ENCODE assay signal across 10 mouse cellular contexts in the genomic region with DNA sequence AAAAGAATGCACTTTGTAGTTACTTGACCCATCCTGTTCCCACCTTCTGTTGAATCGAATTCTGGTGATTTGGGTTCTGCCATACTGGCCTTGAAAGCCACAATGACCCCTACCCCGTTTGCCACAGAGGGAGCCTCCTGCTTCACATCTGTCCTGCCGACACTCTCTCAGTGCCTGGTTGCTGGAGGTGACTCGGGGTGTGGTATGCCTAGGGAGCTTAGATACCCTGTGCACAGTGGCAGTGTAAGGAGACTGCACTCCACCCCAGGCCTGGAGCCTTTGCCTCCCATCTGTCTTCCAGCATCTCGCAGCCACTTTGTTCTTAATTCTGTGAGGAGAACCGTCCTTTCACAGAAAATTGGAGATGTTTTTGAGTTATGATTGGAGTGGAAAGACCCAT. TPM values are rescaled to one million over a fixed set of nuclear protein-coding genes. Genes with fewer than 3 reads are reported as not detected.
DNase-seq lines count a peak whose midpoint lies in the region; ATAC-seq lines count a peak whose summit lies in the region.
"Had no signal": no experiment of that assay in that cellular context is flagged by ENCODE, and none has a peak within 500 bp of the region (broad histone marks: within the 10 kb centered on the region; RNA-seq: fewer than 3 reads in every experiment).

No protein-coding gene starts in this region.

- peaks cover 52% of the 10 kb centered on the region for H3K4me1 ChIP-seq in kidney, embryonic 15.5 days
- H3K4me1 ChIP-seq in embryonic facial prominence, embryonic 13.5 days, result peaks cover 63% of the 10 kb centered on the region
- peaks cover 45% of the 10 kb centered on the region for H3K4me1 ChIP-seq in hindbrain, embryonic 12.5 days
- H3K4me1 ChIP-seq in midbrain, embryonic 15.5 days, result peaks cover 37% of the 10 kb centered on the region

- peak overlapping the region; percentile 51; the same call in 1 of the 2 replicates for H3K27ac ChIP-seq in kidney, embryonic 15.5 days
- H3K27ac ChIP-seq in embryonic facial prominence, embryonic 13.5 days, result 0 out of 2 replicates have a peak overlapping the region, but pooled peaks have one; percentile 29
- H3K27ac ChIP-seq in hindbrain, embryonic 12.5 days, result peak overlapping the region; percentile 78
- peak overlapping the region; percentile 50 for H3K27ac ChIP-seq in midbrain, embryonic 15.5 days
- H3K27ac ChIP-seq: kidney, postnatal 0 days; liver, embryonic 15.5 days had no signal

- no peak for ATAC-seq in kidney, embryonic 15.5 days (replicated peaks; ENCODE audit: low FRiP score)
- ATAC-seq in embryonic facial prominence, embryonic 13.5 days (ENCODE audit: insufficient number of reproducible peaks, insufficient read depth, low FRiP score, low TSS enrichment, low read depth), result no peak
- ATAC-seq in hindbrain, embryonic 12.5 days (ENCODE audit: low FRiP score), result no peak
- no peak for ATAC-seq in midbrain, embryonic 15.5 days (replicated peaks)

- no peak overlapping the region for H3K9ac ChIP-seq in kidney, embryonic 15.5 days
- no peak overlapping the region for H3K9ac ChIP-seq in embryonic facial prominence, embryonic 13.5 days
- no peak overlapping the region; the same call in 1 of the 2 replicates for H3K9ac ChIP-seq in hindbrain, embryonic 12.5 days
- H3K9ac ChIP-seq in midbrain, embryonic 15.5 days, result no peak overlapping the region
- H3K9ac ChIP-seq: liver, embryonic 15.5 days had no signal

- no peak overlapping the region for H3K4me3 ChIP-seq in kidney, embryonic 15.5 days (replicated peaks)
- no peak overlapping the region for H3K4me3 ChIP-seq in embryonic facial prominence, embryonic 13.5 days
- H3K4me3 ChIP-seq in hindbrain, embryonic 12.5 days, result no peak overlapping the region
- H3K4me3 ChIP-seq in midbrain, embryonic 15.5 days, result no peak overlapping the region
- H3K4me3 ChIP-seq: liver, embryonic 15.5 days had no signal

- H3K36me3 ChIP-seq in kidney, embryonic 15.5 days, result no peaks in the 10 kb centered on the region
- H3K36me3 ChIP-seq in embryonic facial prominence, embryonic 13.5 days, result no peaks in the 10 kb centered on the region
- H3K36me3 ChIP-seq in hindbrain, embryonic 12.5 days, result no peaks in the 10 kb centered on the region
- H3K36me3 ChIP-seq in midbrain, embryonic 15.5 days (replicated peaks), result no peaks in the 10 kb centered on the region
- H3K36me3 ChIP-seq: liver, embryonic 15.5 days had no signal

- H3K27me3 ChIP-seq in kidney, embryonic 15.5 days, result no peaks in the 10 kb centered on the region
- H3K27me3 ChIP-seq in embryonic facial prominence, embryonic 13.5 days, result no peaks in the 10 kb centered on the region
- peaks cover 6% of the 10 kb centered on the region for H3K27me3 ChIP-seq in hindbrain, embryonic 12.5 days
- peaks cover 6% of the 10 kb centered on the region; the same call in 1 of the 2 replicates for H3K27me3 ChIP-seq in midbrain, embryonic 15.5 days (replicated peaks)
- H3K27me3 ChIP-seq: liver, embryonic 15.5 days had no signal

- intact Hi-C loops in left cerebral cortex, postnatal 14 days (cut with DNase I), result no loop called here

- no peak overlapping the region for H3K4me2 ChIP-seq in kidney, embryonic 15.5 days
- no peak overlapping the region for H3K4me2 ChIP-seq in embryonic facial prominence, embryonic 13.5 days
- H3K4me2 ChIP-seq in hindbrain, embryonic 12.5 days (replicated peaks), result 0 out of 2 replicates have a peak overlapping the region, but pooled peaks have one; percentile 4
- no peak overlapping the region for H3K4me2 ChIP-seq in midbrain, embryonic 15.5 days
- H3K4me2 ChIP-seq: liver, embryonic 15.5 days had no signal

- H3K9me3 ChIP-seq in kidney, embryonic 15.5 days (replicated peaks), result no peaks in the 10 kb centered on the region
- H3K9me3 ChIP-seq in embryonic facial prominence, embryonic 13.5 days, result no peaks in the 10 kb centered on the region
- no peaks in the 10 kb centered on the region for H3K9me3 ChIP-seq in hindbrain, embryonic 12.5 days (replicated peaks)
- H3K9me3 ChIP-seq in midbrain, embryonic 15.5 days, result no peaks in the 10 kb centered on the region
- H3K9me3 ChIP-seq: liver, embryonic 15.5 days had no signal

- DNase-seq in kidney, adult 8-10 months, result no peak
- no peak for DNase-seq in adrenal gland, postnatal 14 days
- DNase-seq in left cerebral cortex, postnatal 14 days (ENCODE audit: low spot score in 2 of 2), result no peak
- no peak for DNase-seq in kidney, postnatal 25 days

- 42% methylated on average over 6 of the region's 6 CpGs for WGBS in kidney, embryonic 15.5 days
- whole genome bisulfite sequencing in embryonic facial prominence, embryonic 13.5 days, result 52% methylated on average over 6 of the region's 6 CpGs
- WGBS in hindbrain, embryonic 12.5 days, result 58% methylated on average over 6 of the region's 6 CpGs
- WGBS in midbrain, embryonic 15.5 days, result 60% methylated on average over 6 of the region's 6 CpGs

RNA-seq across cellular contexts. Expression of a gene that starts 5.7 kb away (rescaled TPM):
- 12.7 and 14.2 TPM in 2 replicates for polyA plus RNA-seq in kidney, embryonic 15.5 days (2015; fragmentation: Nextera tagmentation; extraction: Ambion mirVana)
- 13.5 and 14.4 TPM in 2 replicates for polyA plus RNA-seq in embryonic facial prominence, embryonic 13.5 days (2015; fragmentation: Nextera tagmentation; extraction: Ambion mirVana)
- polyA plus RNA-seq in hindbrain, embryonic 12.5 days (2016; fragmentation: Nextera tagmentation; extraction: Ambion mirVana), result 5.6 and 6.4 TPM in 2 replicates
- 2.0 and 2.5 TPM in 2 replicates for polyA plus RNA-seq in midbrain, embryonic 15.5 days (2015; fragmentation: Nextera tagmentation; extraction: Ambion mirVana)
- total RNA-seq in adrenal gland, postnatal 14 days (2021), result 129 and 192 TPM in 2 replicates
- 1 to 10 TPM; 5.3 to 6.4 TPM for total RNA-seq in left cerebral cortex, postnatal 14 days (2021)
